Mouse (Mus musculus): ENCODE measurements at regions not wholly inside any gene's neighbourhood (a gene's known extent, or its start where the extent isn't known, plus 50 kb on each side); places are given as distances from the start of the nearest gene placed in this dataset. TPM values are rescaled to one million over a fixed set of nuclear protein-coding genes. Genes with fewer than 3 reads are reported as not detected.

DNA sequence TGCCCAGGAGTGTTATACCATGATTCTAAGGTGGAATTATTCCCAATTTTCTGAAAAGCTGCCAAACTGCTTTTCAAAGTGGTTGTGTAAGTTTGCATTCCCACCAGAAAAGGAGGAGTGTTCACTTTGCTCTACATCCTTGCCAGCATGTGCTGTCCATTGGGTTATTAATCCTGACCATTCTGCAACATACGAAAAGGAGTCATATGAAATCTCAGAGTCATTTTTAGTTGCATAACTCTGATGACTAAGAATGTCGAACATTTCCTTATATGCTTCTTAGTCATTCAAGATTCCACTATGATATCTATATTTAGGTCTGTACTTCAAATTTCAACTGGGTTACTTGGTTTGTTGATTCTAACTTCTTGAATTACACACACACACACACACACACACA, 392.2 kb upstream of the Kif2b start:
- Histone ChIP-seq H3K4me1 (ENCODE audit: insufficient read depth, low read length) (no peaks in the 10 kb centered on the region), H3K4me3 (ENCODE audit: low read depth, low read length) (no peak overlapping the region), H3K4me2 (ENCODE audit: low read depth, low read length, poor library complexity, severe bottlenecking) (no peak overlapping the region), H3K27me3 (ENCODE audit: insufficient read depth, low read length) (no peaks in the 10 kb centered on the region), H3K9me3 (ENCODE audit: low read length) (no peaks in the 10 kb centered on the region), H3K36me3 (ENCODE audit: insufficient read depth, low read length) (no peaks in the 10 kb centered on the region), H3K27ac (ENCODE audit: low read depth, low read length) (no peak overlapping the region), H3K9ac (replicated peaks; ENCODE audit: low read length, poor library complexity, severe bottlenecking) (no peak overlapping the region)
- no peak for ATAC-seq (ENCODE audit: low FRiP score)
- DNase-seq (ENCODE audit: low spot score) = no peak
- no peak for TF ChIP-seq CTCF (IDR thresholded peaks at IDR 0.05)
- 93% methylated on average over 2 of the region's 2 CpGs for WGBS

DNA sequence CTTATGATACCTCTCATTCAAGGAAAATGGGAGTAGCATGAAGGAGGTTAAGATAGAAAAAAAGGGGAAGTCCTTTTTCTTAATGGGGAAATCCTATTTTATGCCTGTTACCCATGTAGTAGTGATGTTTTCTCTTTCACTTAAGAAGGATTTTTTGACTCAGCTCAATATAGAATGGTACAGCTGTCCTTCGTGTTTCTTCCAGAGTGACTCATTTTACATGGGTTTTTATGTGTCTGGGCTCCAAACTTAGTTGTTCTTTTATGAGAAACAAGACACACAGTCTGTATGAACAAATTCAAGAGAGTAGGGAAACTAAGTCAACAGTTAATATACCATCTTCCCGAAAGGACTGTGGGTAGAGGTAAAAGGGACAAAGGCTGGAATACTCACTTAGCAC, 367.0 kb upstream of the Kif2b start:
- DNase-seq (ENCODE audit: low spot score) (no peak), ATAC-seq (ENCODE audit: low FRiP score) (no peak)

More for the DNA sequence above, 367.0 kb upstream of the Kif2b start:
- no peaks in the 10 kb centered on the region for H3K9me3 ChIP-seq (ENCODE audit: low read length)
- H3K9ac ChIP-seq (replicated peaks; ENCODE audit: low read length, poor library complexity, severe bottlenecking) = no peak overlapping the region
- no peak overlapping the region for H3K4me2 ChIP-seq (ENCODE audit: low read depth, low read length, poor library complexity, severe bottlenecking)
- no peak overlapping the region for H3K4me3 ChIP-seq (ENCODE audit: low read depth, low read length)
- TF ChIP-seq CTCF (IDR thresholded peaks at IDR 0.05) = no peak
- H3K4me1 ChIP-seq (ENCODE audit: insufficient read depth, low read length) = no peaks in the 10 kb centered on the region
- no peaks in the 10 kb centered on the region for H3K27me3 ChIP-seq (ENCODE audit: insufficient read depth, low read length)
- 83% methylated on average over 2 of the region's 2 CpGs for WGBS
- H3K36me3 ChIP-seq (ENCODE audit: insufficient read depth, low read length) = no peaks in the 10 kb centered on the region
- H3K27ac ChIP-seq (ENCODE audit: low read depth, low read length) = no peak overlapping the region

Small RNA genes in the stretch of these regions (microRNA-seq; reads per million reads assigned to microRNA genes)
- gene Gm22702 (ENCODE audit: borderline number of aligned reads) = not detected

Data from midbrain, postnatal 0 days (tissue).